Comparison of ENCODE assay signal across 9 mouse cellular contexts in the genomic region with DNA sequence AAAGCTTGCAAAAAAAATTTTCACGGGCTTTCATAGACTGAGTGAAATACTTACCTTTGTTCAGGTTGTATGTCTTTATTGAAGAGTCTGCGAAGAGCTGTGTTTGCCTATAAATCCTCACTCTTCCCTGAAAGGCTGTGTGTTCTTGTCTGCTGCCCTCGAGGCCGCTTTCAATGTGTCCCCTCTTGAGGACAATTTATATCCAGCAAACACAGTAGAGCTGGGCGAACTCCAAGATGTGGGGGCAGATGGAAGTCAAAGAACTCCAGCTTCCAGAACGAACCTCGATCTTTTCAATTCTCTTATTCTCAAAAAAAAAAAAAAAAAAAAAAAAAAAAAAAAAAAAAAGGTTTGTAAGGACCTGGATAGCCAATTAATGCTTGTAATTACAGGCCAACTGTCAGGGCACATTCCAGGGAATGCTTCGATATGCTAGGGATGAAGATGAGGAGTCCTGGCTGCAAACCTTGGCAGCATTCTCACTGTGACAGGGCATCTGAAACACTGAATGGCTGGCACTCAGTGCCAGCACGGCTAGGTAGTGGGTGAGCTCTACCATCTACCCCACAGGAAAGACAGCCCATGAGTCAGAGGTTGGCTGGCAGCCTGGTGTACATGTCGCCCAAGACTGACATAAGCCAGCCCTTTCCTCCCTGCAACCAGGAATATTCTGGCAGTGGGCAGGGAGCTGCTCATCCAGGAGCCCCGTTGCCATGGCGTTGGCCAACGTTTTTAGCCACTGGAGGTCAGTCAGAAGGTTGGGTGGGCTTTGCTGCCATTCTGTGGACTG. TPM values are rescaled to one million over a fixed set of nuclear protein-coding genes. Genes with fewer than 3 reads are reported as not detected.
DNase-seq lines count a peak whose midpoint lies in the region; ATAC-seq lines count a peak whose summit lies in the region.
"Had no signal": no experiment of that assay in that cellular context is flagged by ENCODE, and none has a peak within 500 bp of the region (broad histone marks: within the 10 kb centered on the region; RNA-seq: fewer than 3 reads in every experiment).

A gene (minus strand): TSS at position 340 of the 790 bp plus-strand sequence.

- H3K27me3 ChIP-seq in liver, embryonic 11.5 days (replicated peaks; ENCODE audit: control insufficient read depth, insufficient read depth, low read length), result no peaks in the 10 kb centered on the region
- H3K27me3 ChIP-seq in liver, embryonic 12.5 days (replicated peaks), result no peaks in the 10 kb centered on the region; the same call in 1 of the 2 replicates
- H3K27me3 ChIP-seq in embryonic facial prominence, embryonic 12.5 days, result no peaks in the 10 kb centered on the region

- H3K9me3 ChIP-seq in liver, embryonic 11.5 days (ENCODE audit: control insufficient read depth, low read length), result no peaks in the 10 kb centered on the region
- no peaks in the 10 kb centered on the region for H3K9me3 ChIP-seq in liver, embryonic 12.5 days (replicated peaks)
- H3K9me3 ChIP-seq in embryonic facial prominence, embryonic 12.5 days, result no peaks in the 10 kb centered on the region

- WGBS in liver, embryonic 11.5 days, result 75% methylated on average over 13 of the region's 13 CpGs
- 62% methylated on average over 13 of the region's 13 CpGs for WGBS in liver, embryonic 12.5 days (ENCODE audit: insufficient replicate concordance)
- 72% methylated on average over 13 of the region's 13 CpGs for WGBS in embryonic facial prominence, embryonic 12.5 days

- no peaks in the 10 kb centered on the region for H3K4me1 ChIP-seq in liver, embryonic 11.5 days (replicated peaks; ENCODE audit: control insufficient read depth, insufficient read depth, low read length)
- no peaks in the 10 kb centered on the region for H3K4me1 ChIP-seq in liver, embryonic 12.5 days
- no peaks in the 10 kb centered on the region for H3K4me1 ChIP-seq in embryonic facial prominence, embryonic 12.5 days
- H3K4me1 ChIP-seq: megakaryocyte, embryonic 14.5 days had no signal

- ATAC-seq in liver, embryonic 11.5 days (replicated peaks; ENCODE audit: low FRiP score), result no peak
- no peak for ATAC-seq in liver, embryonic 12.5 days
- no peak for ATAC-seq in embryonic facial prominence, embryonic 12.5 days (ENCODE audit: insufficient number of reproducible peaks, insufficient read depth, low FRiP score, low TSS enrichment)
- no peak for ATAC-seq in monocyte, adult 5-6 weeks (replicated peaks; ENCODE audit: insufficient number of reproducible peaks, low FRiP score, low TSS enrichment, poor library complexity, severe bottlenecking)

- DNase-seq in liver, embryonic 11.5 days (ENCODE audit: low spot score), result no peak
- peak; percentile 68 for DNase-seq in adipocyte (ENCODE audit: low spot score)
- DNase-seq in heart, adult 8-10 months (ENCODE audit: low spot score), result peak; percentile 48
- peak; percentile 65 for DNase-seq in layer of hippocampus, adult 9-11 months
- DNase-seq in thymus, postnatal 25 days, result no peak

- H3K36me3 ChIP-seq in liver, embryonic 11.5 days (ENCODE audit: control insufficient read depth, insufficient read depth, low read length), result no peaks in the 10 kb centered on the region
- no peaks in the 10 kb centered on the region for H3K36me3 ChIP-seq in liver, embryonic 12.5 days
- no peaks in the 10 kb centered on the region for H3K36me3 ChIP-seq in embryonic facial prominence, embryonic 12.5 days

- no peak within 1 kb of the TSS for H3K4me3 ChIP-seq in liver, embryonic 11.5 days (ENCODE audit: low read depth, low read length)
- H3K4me3 ChIP-seq in liver, embryonic 12.5 days, result no peak within 1 kb of the TSS
- no peak within 1 kb of the TSS for H3K4me3 ChIP-seq in embryonic facial prominence, embryonic 12.5 days
- H3K4me3 ChIP-seq: megakaryocyte, embryonic 14.5 days had no signal

- no peak within 1 kb of the TSS for H3K27ac ChIP-seq in liver, embryonic 11.5 days (ENCODE audit: low read depth, low read length)
- no peak within 1 kb of the TSS for H3K27ac ChIP-seq in liver, embryonic 12.5 days
- no peak within 1 kb of the TSS for H3K27ac ChIP-seq in embryonic facial prominence, embryonic 12.5 days

- H3K9ac ChIP-seq in liver, embryonic 11.5 days (ENCODE audit: low read depth, low read length), result no peak within 1 kb of the TSS
- no peak within 1 kb of the TSS for H3K9ac ChIP-seq in liver, embryonic 12.5 days
- no peak within 1 kb of the TSS for H3K9ac ChIP-seq in embryonic facial prominence, embryonic 12.5 days

- H3K4me2 ChIP-seq in liver, embryonic 11.5 days, result no peak within 1 kb of the TSS
- no peak within 1 kb of the TSS for H3K4me2 ChIP-seq in liver, embryonic 12.5 days
- H3K4me2 ChIP-seq in embryonic facial prominence, embryonic 12.5 days (replicated peaks), result no peak within 1 kb of the TSS

RNA-seq across cellular contexts. Expression of the gene that starts here (rescaled TPM):
- polyA plus RNA-seq in liver, embryonic 11.5 days (2014; fragmentation: Nextera tagmentation; extraction: Ambion mirVana), result 11.7 and 12.0 TPM in 2 replicates
- polyA plus RNA-seq in liver, embryonic 12.5 days (2016; fragmentation: Nextera tagmentation; extraction: Ambion mirVana), result 6.4 and 6.9 TPM in 2 replicates
- 24.2 and 30.7 TPM in 2 replicates for polyA plus RNA-seq in embryonic facial prominence, embryonic 12.5 days (2016; fragmentation: Nextera tagmentation; extraction: Ambion mirVana)
- total RNA-seq in heart, adult 8-10 months (2022), result 10 to 100 TPM; 45.6 to 69.5 (median 56.6) TPM
- 13.8 to 21.8 TPM (median 13.9 TPM) in 3 replicates for total RNA-seq in monocyte, adult 5-6 weeks (2017)

Comparison
In these comparisons a context has a peak if more than half of its experiments do, and no peak if none do; other contexts are left out.
1. DNase-seq: peak in adipocyte (single experiment), heart, adult 8-10 months (single experiment) and layer of hippocampus, adult 9-11 months (single experiment); none in liver, embryonic 11.5 days (single experiment) and thymus, postnatal 25 days (single experiment).